Mouse (Mus musculus) layer of hippocampus, postnatal 36 days (tissue): ENCODE data around the gene Gm3173. TPM values are rescaled to one million over a fixed set of nuclear protein-coding genes. Genes with fewer than 3 reads are reported as not detected.
"Not testable (repeated sequence)": the region's sequence is repeated elsewhere in the genome, so short reads cannot be mapped to it uniquely, and the experiment has no call there.

Experiments
- DNase-seq, 2 experiments: peaks; one replicate each; pipeline ENCODE4 v3.0.0; 2022
- total RNA-seq, 2 experiments: library from RNA; stranded (reverse); gene quantifications; 2 replicates each; pipeline ENCODE4 v1.2.3; 2021

Gene Gm3173
- not detected for total RNA-seq

GRCm38 (mm10) chr14:4430692-4431091 lies at the start of gene Gm3173:
Gene Gm3173 (plus strand): TSS chr14:4430992.
- not testable (repeated sequence) for DNase-seq

GRCm38 (mm10) chr14:4385606-4386005 lies 45.2 kb upstream of the Gm3173 start:
- not testable (repeated sequence) for DNase-seq

GRCm38 (mm10) chr14:4392841-4393530 lies 37.8 kb upstream of the Gm3173 start:
- not testable (repeated sequence) for DNase-seq

- not testable (repeated sequence) for DNase-seq
Measured at GRCm38 (mm10) chr14:4397226-4397625, 33.6 kb upstream of the Gm3173 start, which contains the start of gene Gm3159. Gene Gm3159 (plus strand): TSS chr14:4397526.

- DNase-seq = not testable (repeated sequence)
Measured at GRCm38 (mm10) chr14:4398624-4399023, 32.2 kb upstream of the Gm3173 start.

GRCm38 (mm10) chr14:4400115-4400789 lies 30.5 kb upstream of the Gm3173 start:
- DNase-seq = not testable (repeated sequence)

GRCm38 (mm10) chr14:4401245-4401644 lies 29.5 kb upstream of the Gm3173 start:
- not testable (repeated sequence) for DNase-seq

- not testable (repeated sequence) for DNase-seq
Measured at GRCm38 (mm10) chr14:4403840-4404239, 27.0 kb upstream of the Gm3173 start.

- not testable (repeated sequence) for DNase-seq
Measured at GRCm38 (mm10) chr14:4409939-4410338, 20.9 kb upstream of the Gm3173 start.

GRCm38 (mm10) chr14:4414965-4415835 lies 15.6 kb upstream of the Gm3173 start, which contains the start of gene Gm3164:
Gene Gm3164 (plus strand): TSS chr14:4415448.
- not testable (repeated sequence) for DNase-seq

GRCm38 (mm10) chr14:4481445-4481844 lies 50.7 kb downstream of the Gm3173 start, which contains the start of gene Gm3182:
Gene Gm3182 (plus strand): TSS chr14:4481745.
- DNase-seq = not testable (repeated sequence)

- DNase-seq = not testable (repeated sequence)
Measured at GRCm38 (mm10) chr14:4499425-4499824, 68.6 kb downstream of the Gm3173 start.

- not testable (repeated sequence) for DNase-seq
Measured at GRCm38 (mm10) chr14:4555105-4555504, 124.3 kb downstream of the Gm3173 start, which contains the start of gene Gm3047. Gene Gm3047 (plus strand): TSS chr14:4555405.

Other genes starting within 250 kb of the Gm3173 start
- 1 to 10 TPM in 1 of 2 experiments, under 1 TPM in 1; 0.58 to 1.3 TPM for gene Gm2974, start 248.4 kb upstream of the Gm3173 start, total RNA-seq
- gene Gm3138, start 181.4 kb upstream of the Gm3173 start, total RNA-seq = not detected
- under 1 TPM in 1 of 2 experiments, not detected in 1; 0.61 TPM for gene Gm3149, start 113.7 kb upstream of the Gm3173 start, total RNA-seq
- gene 2610042L04Rik, start 96.2 kb upstream of the Gm3173 start, total RNA-seq = under 1 TPM; 0.82 to 0.91 TPM
- not detected for gene Gm3159, start 33.5 kb upstream of the Gm3173 start, total RNA-seq
- gene Gm3164, start 15.5 kb upstream of the Gm3173 start, total RNA-seq = under 1 TPM; 0.25 to 0.63 TPM
- not detected for gene Gm3182, start 50.8 kb downstream of the Gm3173 start, total RNA-seq
- gene Gm3047, start 124.4 kb downstream of the Gm3173 start, total RNA-seq = not detected
- gene Gm8159, start 201.4 kb downstream of the Gm3173 start, total RNA-seq = under 1 TPM in 1 of 2 experiments, not detected in 1; 0.50 TPM
- not detected for gene Gm3239, start 233.2 kb downstream of the Gm3173 start, total RNA-seq